Mouse (Mus musculus) granulocyte monocyte progenitor cell, adult 5-6 weeks (primary cell): ENCODE results near the gene Pgrmc2. TPM values are rescaled to one million over a fixed set of nuclear protein-coding genes. Genes with fewer than 3 reads are reported as not detected.

Experiments used
- ATAC-seq: replicated peaks from 2 replicates; pipeline ENCODE4 v1.8.0; 2016; ENCODE audit warnings: mild to moderate bottlenecking, moderate TSS enrichment, inconsistent platforms; ENCODE audit not compliant: poor library complexity, severe bottlenecking
- total RNA-seq, 2 experiments: library from RNA; stranded (forward) in 1 of 2; stranded (reverse) in 1 of 2; fragments of 200-712, 200-1000 nt in 1 of 2; fragments of >200 nt in 1 of 2; fragmentation: Nextera tagmentation in 1 of 2; gene quantifications; 2 replicates each; pipeline ENCODE4 v1.2.3; 2014 to 2017

The Pgrmc2 gene
- total RNA-seq, 2 experiments from 2014 or later = 18.0 to 31.5 TPM

- ATAC-seq = no peak
Measured at GRCm38 (mm10) chr3:41078673-41079072, 4.2 kb downstream of the Pgrmc2 start.

DNA sequence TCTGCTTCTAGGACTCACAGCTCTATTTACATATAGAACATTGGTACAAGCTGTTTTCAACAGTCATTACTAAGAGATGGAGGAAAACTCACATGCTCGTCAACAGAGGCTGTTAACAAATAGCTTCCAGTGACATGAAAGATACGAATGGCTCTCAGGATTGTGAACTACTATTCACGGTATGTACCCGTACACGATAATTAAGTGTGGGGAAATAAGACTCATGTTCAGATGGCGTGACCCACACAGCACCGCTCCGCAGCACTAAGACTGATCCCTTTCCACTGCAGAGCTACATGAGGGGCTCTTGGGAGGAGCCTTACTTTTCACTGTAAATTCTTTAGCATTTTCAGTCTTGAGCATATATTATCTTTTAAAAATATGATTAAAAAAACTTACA, 7.5 kb downstream of the Pgrmc2 start:
- ATAC-seq = no peak

DNA sequence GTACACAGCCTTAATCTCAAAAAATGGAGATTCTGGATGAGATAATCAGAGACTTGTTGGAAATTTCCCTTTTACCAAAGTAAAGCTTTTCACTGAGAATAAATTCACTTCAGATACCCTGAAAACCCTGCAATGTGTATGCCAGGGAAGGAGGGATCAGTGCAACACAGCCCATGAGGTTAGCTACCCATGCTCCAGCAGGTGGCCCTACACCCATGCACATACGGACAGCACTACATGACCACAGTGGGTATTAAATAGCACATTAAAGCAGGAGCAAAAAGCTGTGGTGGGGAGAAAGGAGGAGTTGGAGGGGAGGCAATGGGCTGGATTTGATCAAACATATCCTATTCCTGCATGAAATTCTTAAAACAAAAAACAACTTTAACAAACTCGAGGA, 12.3 kb downstream of the Pgrmc2 start:
- no peak for ATAC-seq

GRCm38 (mm10) chr3:41065320-41065719, 17.5 kb downstream of the Pgrmc2 start:
- no peak for ATAC-seq

DNA sequence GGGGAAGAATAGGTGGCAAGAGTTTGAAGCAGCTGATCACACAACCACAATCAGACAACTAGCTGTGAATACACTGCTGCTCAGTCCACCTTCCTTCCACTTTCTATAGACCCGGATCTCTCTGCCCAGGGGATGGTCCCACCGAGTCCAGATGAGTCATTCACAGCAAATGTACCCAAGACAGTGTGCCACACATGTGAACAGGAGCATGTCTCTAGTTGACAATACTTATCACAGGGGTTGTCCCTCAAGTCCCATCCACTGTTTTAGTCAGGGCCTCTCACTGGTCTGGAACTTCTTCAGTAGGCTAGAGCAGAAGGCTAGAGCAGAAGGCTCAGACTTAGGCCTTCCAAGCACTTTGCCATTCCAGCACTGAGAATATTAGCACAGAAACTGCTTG, 20.1 kb downstream of the Pgrmc2 start:
- ATAC-seq = no peak

GRCm38 (mm10) chr3:41061831-41062565, 20.8 kb downstream of the Pgrmc2 start:
- ATAC-seq = no peak

DNA sequence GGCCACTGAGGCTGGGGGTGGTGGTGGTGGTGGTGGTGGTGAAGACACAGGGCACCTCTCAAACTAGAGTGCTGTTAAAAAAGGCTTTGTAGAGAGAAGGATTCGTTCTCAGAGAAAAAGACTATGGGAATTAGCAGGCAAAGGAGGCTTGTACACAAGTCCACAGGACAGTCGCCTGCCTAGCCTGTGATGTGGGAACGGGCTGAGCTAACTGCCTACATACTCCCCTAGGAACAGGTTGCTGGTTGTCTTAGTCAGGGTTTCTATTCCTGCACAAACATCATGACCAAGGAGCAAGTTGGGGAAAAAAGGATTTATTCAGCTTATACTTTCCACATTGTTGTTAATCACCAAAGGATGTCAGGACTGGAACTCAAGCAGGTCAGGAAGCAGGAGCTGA, 23.6 kb downstream of the Pgrmc2 start:
- no peak for ATAC-seq

DNA sequence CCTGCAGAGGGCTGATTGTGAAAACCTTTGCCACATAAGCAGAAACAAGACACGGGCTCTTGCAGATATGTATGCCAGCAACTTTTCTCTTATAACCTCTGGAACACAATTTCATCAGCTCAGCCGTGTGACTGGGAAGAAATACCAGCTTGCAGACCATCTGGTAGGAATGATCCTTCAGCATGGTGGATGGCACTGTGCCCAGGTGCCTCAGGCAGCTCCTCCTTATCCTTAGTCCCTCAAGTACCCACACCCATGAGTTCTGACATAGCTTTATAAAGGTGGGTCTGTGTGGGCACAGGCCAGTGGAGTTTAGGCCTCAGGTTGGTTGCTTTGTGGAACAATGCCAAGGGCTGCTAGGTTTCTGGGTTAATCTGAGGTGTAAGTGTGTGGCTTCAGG, 24.5 kb downstream of the Pgrmc2 start:
- ATAC-seq = no peak

DNA sequence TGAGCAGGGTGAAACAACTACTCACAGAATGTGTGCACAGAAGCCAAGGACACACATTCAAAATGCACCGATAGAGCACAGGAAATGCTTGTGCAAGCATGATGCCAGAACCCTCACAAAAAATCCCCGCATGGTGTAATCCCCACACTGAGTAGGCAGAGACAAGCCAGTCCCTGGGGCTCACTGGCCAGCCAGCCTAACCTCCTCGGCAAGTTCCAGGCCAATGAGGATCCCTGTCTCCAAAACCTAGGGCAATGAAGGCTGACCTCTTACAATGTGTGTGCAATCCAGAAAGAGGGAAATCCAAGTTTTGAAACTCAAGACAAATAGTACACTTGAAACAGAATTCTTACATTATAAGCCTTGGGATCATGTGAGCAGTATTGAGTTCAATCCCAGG, 29.5 kb downstream of the Pgrmc2 start:
- ATAC-seq = peak; percentile 42

- ATAC-seq = no peak
Measured at GRCm38 (mm10) chr3:41047838-41048237, 35.0 kb downstream of the Pgrmc2 start.

- no peak for ATAC-seq
Measured at GRCm38 (mm10) chr3:41043756-41044354, 39.0 kb downstream of the Pgrmc2 start.

DNA sequence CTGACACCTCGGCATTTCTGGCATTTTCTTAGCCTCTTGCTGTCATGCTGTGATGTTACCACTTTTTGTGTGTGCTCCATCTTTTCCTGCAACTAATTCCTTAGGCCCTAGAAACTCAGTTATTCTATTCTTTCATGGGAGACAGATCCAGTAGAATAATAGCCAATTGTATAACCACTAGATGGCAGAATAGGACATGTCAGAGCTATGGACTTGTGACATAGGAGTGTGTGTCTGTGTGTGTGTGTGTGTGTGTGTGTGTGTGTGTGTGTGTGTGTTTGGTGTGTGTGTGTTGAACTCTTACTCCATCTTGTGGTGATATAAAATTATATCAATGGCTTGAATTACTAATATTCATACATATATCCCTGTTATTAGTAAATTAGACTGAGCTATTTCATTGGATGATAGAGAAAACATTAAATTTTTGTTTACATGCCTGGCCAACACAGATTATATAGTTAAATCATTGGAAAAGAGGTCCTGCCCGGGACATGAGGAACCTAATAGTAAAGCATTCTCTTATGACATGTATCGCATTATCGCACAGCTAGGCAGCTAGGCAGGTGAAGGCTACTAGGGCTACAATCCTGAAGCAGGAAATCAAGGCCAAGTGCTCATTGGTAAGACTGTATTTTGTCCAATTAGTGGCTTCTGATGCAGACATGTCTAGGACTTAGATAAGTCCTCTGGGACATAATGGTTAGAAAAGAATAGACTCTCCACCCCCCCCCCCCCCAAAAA, 40.5 kb downstream of the Pgrmc2 start:
- peak; percentile 82 for ATAC-seq

DNA sequence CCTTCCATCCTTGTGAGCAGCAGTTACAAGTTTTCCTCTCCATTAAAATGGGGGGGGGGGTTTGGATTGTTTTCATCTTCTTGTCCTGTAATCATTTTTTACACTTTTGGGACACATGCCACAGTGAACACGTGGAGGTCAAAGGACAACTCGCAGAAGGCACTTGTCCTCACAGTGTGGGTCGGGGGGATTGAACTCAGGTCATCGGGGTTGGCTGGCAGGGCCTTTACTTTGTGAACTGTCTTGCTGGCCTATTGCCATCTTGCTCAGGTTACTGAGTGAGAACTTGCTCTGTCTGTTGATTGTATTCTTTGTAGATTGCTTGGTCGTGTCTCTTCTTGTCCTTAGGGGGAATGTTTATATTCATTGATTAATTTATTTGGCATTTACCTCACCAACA, 41.6 kb downstream of the Pgrmc2 start:
- ATAC-seq = no peak

DNA sequence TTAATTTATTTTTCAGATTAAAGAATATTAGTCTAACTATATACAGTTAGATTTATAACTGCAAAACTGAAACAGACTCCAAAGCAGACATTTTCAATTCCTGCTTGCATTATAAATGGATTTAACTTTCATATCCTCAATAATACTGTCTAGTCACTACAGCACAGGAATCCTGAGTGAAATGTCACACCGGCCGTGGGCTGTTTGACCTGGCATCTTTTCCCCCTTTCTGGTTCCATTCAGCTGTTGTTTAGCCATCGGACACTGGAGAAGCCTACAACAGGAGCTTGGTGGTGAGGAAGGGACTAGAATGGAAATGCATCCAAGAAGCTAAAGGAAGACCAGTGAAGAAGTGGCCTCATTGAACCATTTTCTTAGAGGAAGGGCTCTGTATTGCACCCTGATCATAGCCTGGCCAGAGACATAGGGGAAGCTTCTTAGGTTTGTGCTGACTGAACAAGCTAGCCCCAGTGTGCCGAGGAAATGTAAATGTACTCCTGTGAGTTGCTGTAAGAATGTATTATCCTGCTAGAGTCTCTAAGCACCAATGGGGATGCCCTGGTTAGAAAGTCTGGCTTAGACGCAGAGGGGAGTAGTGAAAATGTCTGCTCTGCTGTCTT, 44.4 kb downstream of the Pgrmc2 start:
- peak; percentile 64 for ATAC-seq

GRCm38 (mm10) chr3:41031286-41032210, 51.3 kb downstream of the Pgrmc2 start:
- no peak for ATAC-seq

DNA sequence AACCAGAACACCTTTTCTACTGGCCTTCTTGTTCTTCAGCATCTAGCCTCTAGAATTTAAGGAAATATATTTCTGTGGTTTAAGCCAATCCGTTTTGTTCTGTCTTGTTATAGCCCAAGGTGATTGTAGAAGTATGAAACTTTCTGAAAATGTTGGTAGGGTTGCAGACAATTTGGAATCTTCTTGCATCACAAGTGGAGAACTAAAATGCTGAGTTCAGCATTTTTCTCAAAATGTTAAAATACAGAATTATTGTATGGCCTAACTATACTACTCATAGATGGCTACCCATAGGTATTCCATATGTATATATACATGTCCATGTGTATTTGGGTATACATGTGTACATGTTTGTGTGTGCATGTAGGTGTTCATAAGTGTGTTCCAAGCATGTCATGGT, 52.1 kb downstream of the Pgrmc2 start:
- no peak for ATAC-seq

DNA sequence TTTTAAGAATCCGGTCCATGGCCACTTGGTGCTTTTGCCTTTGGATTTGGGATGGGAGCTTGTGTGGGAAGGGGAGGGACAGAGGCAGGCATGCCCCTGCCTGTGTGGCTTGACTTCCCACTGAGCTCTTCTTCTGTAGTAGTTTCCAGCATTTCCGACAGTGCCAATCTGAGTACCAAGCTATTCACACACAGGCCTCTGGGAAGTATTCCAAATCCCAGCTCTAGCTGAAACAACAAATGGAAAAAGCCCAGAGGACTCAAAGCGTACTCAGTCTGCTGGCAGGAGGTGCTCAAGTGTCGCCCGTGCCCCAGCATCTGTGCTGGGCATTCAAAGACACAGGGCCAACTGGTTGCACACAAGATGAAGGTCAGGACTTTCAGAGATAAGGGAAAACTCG, 60.9 kb downstream of the Pgrmc2 start:
- ATAC-seq = no peak

GRCm38 (mm10) chr3:41020687-41021086, 62.2 kb downstream of the Pgrmc2 start:
- ATAC-seq = no peak

- no peak for ATAC-seq
Measured at GRCm38 (mm10) chr3:41018022-41018608, 64.7 kb downstream of the Pgrmc2 start.
